Mouse (Mus musculus): Measurements from ENCODE around the gene Mag.

DNA sequence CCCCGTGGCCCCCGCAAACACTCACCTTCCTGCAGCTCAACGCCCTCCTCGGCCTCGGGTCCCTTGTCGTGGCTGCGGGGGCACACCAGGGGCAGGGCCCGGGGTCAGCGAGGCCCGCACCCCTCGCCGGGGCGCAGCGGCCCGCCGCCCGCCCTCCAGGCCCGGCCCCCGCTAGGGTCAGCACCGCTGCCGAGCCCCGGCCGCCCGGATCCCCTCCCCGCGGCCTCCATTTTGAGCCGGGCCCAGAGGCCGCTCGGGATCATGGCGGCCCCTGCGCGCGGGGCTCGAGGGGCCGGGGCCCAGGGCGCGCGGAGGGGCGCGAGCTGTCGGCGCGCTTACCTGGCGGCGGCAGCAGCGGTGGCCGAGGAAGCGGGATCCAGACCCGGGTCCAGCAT lies 41.7 kb upstream of the Mag start:
- TF ChIP-seq EP300 (IDR thresholded peaks at IDR 0.05; ENCODE audit: low read depth) = no peak
- TF ChIP-seq CTCF (IDR thresholded peaks at IDR 0.05; ENCODE audit: low read depth) = no peak
